15 mouse cellular contexts compared by ENCODE assay signal in genomic region chr1:57857799-57858198, GRCm38 (mm10).
"Had no signal": no experiment of that assay in that cellular context is flagged by ENCODE, and none has a peak within 500 bp of the region (broad histone marks: within the 10 kb centered on the region; RNA-seq: fewer than 3 reads in every experiment).

No protein-coding gene starts in this region.

- DNase-seq: kidney, adult 8-10 months; kidney, postnatal 25 days; liver; liver, embryonic 13.5 days; liver, postnatal 0 days; lung, postnatal 14 days; right cerebral cortex, postnatal 25 days; thymus, postnatal 4 days had no signal

- H3K27me3 ChIP-seq: limb, embryonic 12.5 days; liver, embryonic 13.5 days; lung, embryonic 15.5 days; megakaryocyte, embryonic 14.5 days had no signal

- H3K4me1 ChIP-seq: limb, embryonic 12.5 days; liver, embryonic 13.5 days; megakaryocyte, embryonic 14.5 days had no signal

- H3K9me3 ChIP-seq: limb, embryonic 12.5 days; liver, embryonic 13.5 days; lung, embryonic 15.5 days had no signal

- H3K4me3 ChIP-seq: limb, embryonic 12.5 days; liver, embryonic 13.5 days; lung, embryonic 15.5 days; megakaryocyte, embryonic 14.5 days had no signal

- ATAC-seq: inflammation-experienced regulatory T-cells, adult 6 months; intestine, postnatal 0 days; liver, postnatal 0 days had no signal

- H3K4me2 ChIP-seq: limb, embryonic 12.5 days; liver, embryonic 13.5 days; lung, embryonic 15.5 days had no signal

- H3K36me3 ChIP-seq: limb, embryonic 12.5 days; liver, embryonic 13.5 days had no signal

- H3K27ac ChIP-seq: limb, embryonic 12.5 days; liver, embryonic 13.5 days; lung, embryonic 15.5 days; macrophage; stomach, postnatal 0 days had no signal

- H3K9ac ChIP-seq: limb, embryonic 12.5 days; liver, embryonic 13.5 days; liver, postnatal 0 days; lung, embryonic 15.5 days had no signal
